Comparison of ENCODE assay signal across 22 mouse cellular contexts in genomic region chr3:149581141-149581540, GRCm38 (mm10).
DNase-seq lines count a peak whose midpoint lies in the region; ATAC-seq lines count a peak whose summit lies in the region.
"Had no signal": no experiment of that assay in that cellular context is flagged by ENCODE, and none has a peak within 500 bp of the region (broad histone marks: within the 10 kb centered on the region; RNA-seq: fewer than 3 reads in every experiment).

No protein-coding gene starts in this region.

- H3K4me2 ChIP-seq in forebrain, embryonic 14.5 days (ENCODE audit: low read length): no peak overlapping the region
- H3K4me2 ChIP-seq in midbrain, embryonic 11.5 days: no peak overlapping the region
- H3K4me2 ChIP-seq in midbrain, embryonic 14.5 days (ENCODE audit: low read length): no peak overlapping the region
- no peak overlapping the region for H3K4me2 ChIP-seq in neural tube, embryonic 11.5 days (ENCODE audit: low read depth)
- H3K4me2 ChIP-seq: embryonic facial prominence, embryonic 13.5 days; forebrain, embryonic 13.5 days; heart, embryonic 13.5 days; hindbrain, embryonic 14.5 days had no signal

- DNase-seq in forebrain, embryonic 10.5 days (ENCODE audit: extremely low spot score, low spot score): no peak
- DNase-seq in forebrain, embryonic 14.5 days (ENCODE audit: low spot score): no peak
- peak; percentile 88 for DNase-seq in midbrain, embryonic 11.5 days (ENCODE audit: low spot score, missing footprints)
- DNase-seq in midbrain, embryonic 14.5 days: no peak
- peak; percentile 68 for DNase-seq in embryo, embryonic 10.5 days (ENCODE audit: low spot score)
- no peak for DNase-seq in neural tube, embryonic 11.5 days (ENCODE audit: low spot score)
- no peak for DNase-seq in left cerebral cortex, adult 9 months (ENCODE audit: low spot score in 2 of 2)
- DNase-seq: adrenal gland, postnatal 14 days; B cell, adult 2 months; cerebellum, adult 11-12 months; cerebellum, adult 9-10 months; cerebellum, postnatal 25 days; gastrocnemius, adult 2 months; gastrocnemius, postnatal 36 days; heart, adult 11 months; heart, postnatal 36 days had no signal

- no peak for ATAC-seq in forebrain, embryonic 14.5 days
- peak; percentile 85 for ATAC-seq in midbrain, embryonic 11.5 days (ENCODE audit: low FRiP score)
- ATAC-seq in midbrain, embryonic 14.5 days (ENCODE audit: low FRiP score, low TSS enrichment): no peak
- ATAC-seq in neural tube, embryonic 11.5 days (ENCODE audit: insufficient read depth, low FRiP score, low TSS enrichment): peak; percentile 67; the same call in 1 of the 2 replicates
- ATAC-seq: CD4-positive, CD25-positive, alpha-beta regulatory T cell, adult 4 months; forebrain, embryonic 13.5 days had no signal

- 59% methylated on average over 3 of the region's 3 CpGs for WGBS in forebrain, embryonic 10.5 days
- 66% methylated on average over 3 of the region's 3 CpGs for WGBS in forebrain, embryonic 14.5 days
- WGBS in midbrain, embryonic 11.5 days: 11% methylated on average over 3 of the region's 3 CpGs
- WGBS in midbrain, embryonic 14.5 days: 27% methylated on average over 3 of the region's 3 CpGs
- 40% methylated on average over 3 of the region's 3 CpGs for WGBS in neural tube, embryonic 11.5 days

- no peak overlapping the region for H3K4me3 ChIP-seq in forebrain, embryonic 10.5 days
- no peak overlapping the region for H3K4me3 ChIP-seq in forebrain, embryonic 14.5 days (ENCODE audit: low read depth, low read length)
- H3K4me3 ChIP-seq in midbrain, embryonic 11.5 days (ENCODE audit: low read depth, low read length): no peak overlapping the region
- no peak overlapping the region for H3K4me3 ChIP-seq in midbrain, embryonic 14.5 days (replicated peaks; ENCODE audit: low read depth, low read length)
- H3K4me3 ChIP-seq in neural tube, embryonic 11.5 days (ENCODE audit: low read depth, low read length): no peak overlapping the region
- H3K4me3 ChIP-seq: embryonic facial prominence, embryonic 13.5 days; forebrain, embryonic 13.5 days; gastrocnemius, adult 2 months; heart, embryonic 13.5 days had no signal

- no peak overlapping the region for H3K9ac ChIP-seq in forebrain, embryonic 14.5 days (ENCODE audit: low read length)
- no peak overlapping the region for H3K9ac ChIP-seq in midbrain, embryonic 11.5 days (ENCODE audit: low read length)
- H3K9ac ChIP-seq in midbrain, embryonic 14.5 days (replicated peaks; ENCODE audit: low read length): no peak overlapping the region
- no peak overlapping the region for H3K9ac ChIP-seq in neural tube, embryonic 11.5 days (ENCODE audit: low read length)
- H3K9ac ChIP-seq: embryonic facial prominence, embryonic 13.5 days; forebrain, embryonic 13.5 days; heart, embryonic 13.5 days; hindbrain, embryonic 14.5 days had no signal

- no peaks in the 10 kb centered on the region for H3K36me3 ChIP-seq in forebrain, embryonic 10.5 days (replicated peaks)
- no peaks in the 10 kb centered on the region for H3K36me3 ChIP-seq in forebrain, embryonic 14.5 days (ENCODE audit: control insufficient read depth, insufficient read depth, low read length)
- H3K36me3 ChIP-seq in midbrain, embryonic 11.5 days (ENCODE audit: control insufficient read depth, insufficient read depth, low read length): no peaks in the 10 kb centered on the region
- no peaks in the 10 kb centered on the region for H3K36me3 ChIP-seq in midbrain, embryonic 14.5 days (ENCODE audit: control insufficient read depth, insufficient read depth, low read length)
- H3K36me3 ChIP-seq in neural tube, embryonic 11.5 days (ENCODE audit: control insufficient read depth, insufficient read depth, low read length): no peaks in the 10 kb centered on the region
- H3K36me3 ChIP-seq: embryonic facial prominence, embryonic 13.5 days; G1E; heart, embryonic 13.5 days had no signal

- H3K27me3 ChIP-seq in forebrain, embryonic 10.5 days (ENCODE audit: poor library complexity, severe bottlenecking): no peaks in the 10 kb centered on the region
- no peaks in the 10 kb centered on the region for H3K27me3 ChIP-seq in forebrain, embryonic 14.5 days (replicated peaks; ENCODE audit: control insufficient read depth, insufficient read depth, low read length)
- H3K27me3 ChIP-seq in midbrain, embryonic 11.5 days (ENCODE audit: control insufficient read depth, insufficient read depth, low read length): no peaks in the 10 kb centered on the region
- H3K27me3 ChIP-seq in midbrain, embryonic 14.5 days (ENCODE audit: control insufficient read depth, insufficient read depth, low read length): no peaks in the 10 kb centered on the region
- H3K27me3 ChIP-seq in neural tube, embryonic 11.5 days (ENCODE audit: control insufficient read depth, insufficient read depth, low read length): no peaks in the 10 kb centered on the region
- H3K27me3 ChIP-seq: embryonic facial prominence, embryonic 13.5 days; forebrain, embryonic 13.5 days; heart, embryonic 13.5 days had no signal

- peak overlapping the region; percentile 48; the same call in 1 of the 2 replicates for H3K27ac ChIP-seq in forebrain, embryonic 10.5 days
- no peak overlapping the region for H3K27ac ChIP-seq in forebrain, embryonic 14.5 days (ENCODE audit: low read depth, low read length)
- no peak overlapping the region for H3K27ac ChIP-seq in midbrain, embryonic 11.5 days (ENCODE audit: low read depth, low read length)
- no peak overlapping the region for H3K27ac ChIP-seq in midbrain, embryonic 14.5 days (replicated peaks; ENCODE audit: low read depth, low read length)
- H3K27ac ChIP-seq in neural tube, embryonic 11.5 days (ENCODE audit: low read depth, low read length): no peak overlapping the region
- H3K27ac ChIP-seq: embryonic facial prominence, embryonic 13.5 days; forebrain, embryonic 13.5 days; gastrocnemius, adult 2 months; heart, embryonic 13.5 days; hindbrain, embryonic 14.5 days had no signal

- H3K9me3 ChIP-seq in forebrain, embryonic 10.5 days: no peaks in the 10 kb centered on the region
- no peaks in the 10 kb centered on the region for H3K9me3 ChIP-seq in forebrain, embryonic 14.5 days (replicated peaks; ENCODE audit: control insufficient read depth, low read length)
- H3K9me3 ChIP-seq in midbrain, embryonic 11.5 days (ENCODE audit: control insufficient read depth, low read length): no peaks in the 10 kb centered on the region
- no peaks in the 10 kb centered on the region for H3K9me3 ChIP-seq in midbrain, embryonic 14.5 days (ENCODE audit: control insufficient read depth, low read length)
- H3K9me3 ChIP-seq in neural tube, embryonic 11.5 days (ENCODE audit: control insufficient read depth, low read length): no peaks in the 10 kb centered on the region
- H3K9me3 ChIP-seq: embryonic facial prominence, embryonic 13.5 days; forebrain, embryonic 13.5 days; heart, embryonic 13.5 days had no signal

- peaks cover 23% of the 10 kb centered on the region for H3K4me1 ChIP-seq in forebrain, embryonic 10.5 days
- H3K4me1 ChIP-seq in forebrain, embryonic 14.5 days (ENCODE audit: control insufficient read depth, insufficient read depth, low read length): no peaks in the 10 kb centered on the region
- peaks cover 7% of the 10 kb centered on the region for H3K4me1 ChIP-seq in midbrain, embryonic 11.5 days (ENCODE audit: control insufficient read depth, insufficient read depth, low read length)
- peaks cover 4% of the 10 kb centered on the region; the same call in 1 of the 2 replicates for H3K4me1 ChIP-seq in midbrain, embryonic 14.5 days (ENCODE audit: control insufficient read depth, insufficient read depth, low read length)
- H3K4me1 ChIP-seq in neural tube, embryonic 11.5 days (ENCODE audit: control insufficient read depth, insufficient read depth, low read length): no peaks in the 10 kb centered on the region
- H3K4me1 ChIP-seq: embryonic facial prominence, embryonic 13.5 days had no signal

Comparison
In these comparisons a context has a peak if more than half of its experiments do, and no peak if none do; other contexts are left out.
1. DNase-seq: peak in midbrain, embryonic 11.5 days (single experiment) and embryo, embryonic 10.5 days (single experiment); none in forebrain, embryonic 10.5 days (single experiment), forebrain, embryonic 14.5 days (single experiment), midbrain, embryonic 14.5 days (single experiment), neural tube, embryonic 11.5 days (single experiment) and left cerebral cortex, adult 9 months (0 of 2).
2. ATAC-seq: peak in midbrain, embryonic 11.5 days (single experiment) and neural tube, embryonic 11.5 days (single experiment); none in forebrain, embryonic 14.5 days (single experiment) and midbrain, embryonic 14.5 days (single experiment).